In genomic region chr16:85966251-85966650, GRCm38 (mm10) we compare ENCODE assay signal across 23 mouse cellular contexts.
"Had no signal": no experiment of that assay in that cellular context is flagged by ENCODE, and none has a peak within 500 bp of the region (broad histone marks: within the 10 kb centered on the region; RNA-seq: fewer than 3 reads in every experiment).

No protein-coding gene starts in this region.

- H3K4me3 ChIP-seq: limb, embryonic 10.5 days; limb, embryonic 13.5 days; liver, embryonic 12.5 days; liver, embryonic 15.5 days; lung, embryonic 15.5 days; megakaryocyte, embryonic 14.5 days; midbrain, embryonic 10.5 days; midbrain, embryonic 13.5 days; myocyte; neural tube, embryonic 13.5 days; stomach, embryonic 15.5 days had no signal

- ATAC-seq: liver, embryonic 12.5 days; midbrain, embryonic 13.5 days; midbrain, embryonic 16.5 days had no signal

- H3K4me2 ChIP-seq: limb, embryonic 13.5 days; liver, embryonic 12.5 days; liver, embryonic 15.5 days; lung, embryonic 15.5 days; midbrain, embryonic 13.5 days; neural tube, embryonic 13.5 days; stomach, embryonic 15.5 days had no signal

- H3K27ac ChIP-seq: limb, embryonic 13.5 days; liver, embryonic 12.5 days; liver, embryonic 15.5 days; lung, embryonic 15.5 days; midbrain, embryonic 10.5 days; midbrain, embryonic 13.5 days; neural tube, embryonic 13.5 days; stomach, embryonic 15.5 days had no signal

- H3K4me1 ChIP-seq: liver, embryonic 12.5 days; liver, embryonic 15.5 days; lung, embryonic 15.5 days; megakaryocyte, embryonic 14.5 days had no signal

- H3K9me3 ChIP-seq: limb, embryonic 10.5 days; limb, embryonic 13.5 days; liver, embryonic 12.5 days; liver, embryonic 15.5 days; lung, embryonic 15.5 days; midbrain, embryonic 10.5 days; midbrain, embryonic 13.5 days; neural tube, embryonic 13.5 days; stomach, embryonic 15.5 days had no signal

- DNase-seq: kidney, postnatal 10 days; kidney, postnatal 36 days; layer of hippocampus, postnatal 36 days; liver; lung, adult 18-20 months; lung, postnatal 10 days; lung, postnatal 36 days; retina, postnatal 1 day; right cerebral cortex, postnatal 25 days; spleen, adult 18-20 months; thymus, postnatal 25 days had no signal

- H3K9ac ChIP-seq: limb, embryonic 13.5 days; liver, embryonic 12.5 days; liver, embryonic 15.5 days; lung, embryonic 15.5 days; midbrain, embryonic 13.5 days; neural tube, embryonic 13.5 days; stomach, embryonic 15.5 days had no signal

- H3K36me3 ChIP-seq: limb, embryonic 10.5 days; limb, embryonic 13.5 days; liver, embryonic 12.5 days; liver, embryonic 15.5 days; lung, embryonic 15.5 days; midbrain, embryonic 10.5 days; midbrain, embryonic 13.5 days; neural tube, embryonic 13.5 days; stomach, embryonic 15.5 days had no signal

- H3K27me3 ChIP-seq: limb, embryonic 13.5 days; liver, embryonic 12.5 days; liver, embryonic 15.5 days; lung, embryonic 15.5 days; megakaryocyte, embryonic 14.5 days; neural tube, embryonic 13.5 days; stomach, embryonic 15.5 days had no signal
